Mouse (Mus musculus) forebrain, postnatal 0 days (tissue): ENCODE measurements around the gene Hinfp. TPM values are rescaled to one million over a fixed set of nuclear protein-coding genes. Genes with fewer than 3 reads are reported as not detected.
A peak's percentile ranks its signal among the peaks of the same experiment; 100 is the strongest.

Source experiments
- ATAC-seq: fragments of 200-750 bp; cut with Nextera tagmentation; 2 replicates; pipeline ENCODE4 v1.8.0; 2017; ENCODE audit warnings: mild to moderate bottlenecking, moderate library complexity
- DNase-seq: peaks from one replicate; pipeline ENCODE4 v3.0.0-alpha.2; 2015
- H3K27ac ChIP-seq: fragments of 300-500 bp; sonication (generic); 2 replicates; pipeline ENCODE4 v1.5.1; 2014; ENCODE audit warnings: low read depth, mild to moderate bottlenecking, antibody characterized with exemption, low read length, moderate library complexity, mixed read lengths
- H3K27me3 ChIP-seq: fragments of 300-500 bp; sonication (generic); 2 replicates; pipeline ENCODE4 v1.6.1; 2014; ENCODE audit warnings: mild to moderate bottlenecking, low read length, mixed read lengths; ENCODE audit not compliant: insufficient read depth
- H3K36me3 ChIP-seq: fragments of 300-500 bp; sonication (generic); 2 replicates; pipeline ENCODE4 v1.6.1; 2014; ENCODE audit warnings: mild to moderate bottlenecking, moderate library complexity; ENCODE audit not compliant: insufficient read depth
- H3K4me1 ChIP-seq: fragments of 300-500 bp; sonication (generic); 2 replicates; pipeline ENCODE4 v1.6.1; 2014; ENCODE audit warnings: antibody characterized with exemption; ENCODE audit not compliant: insufficient read depth
- H3K4me2 ChIP-seq: fragments of 300-500 bp; sonication (generic); 2 replicates; pipeline ENCODE4 v1.6.1; 2014; ENCODE audit warnings: low read depth, mild to moderate bottlenecking, moderate library complexity
- H3K4me3 ChIP-seq: fragments of 300-500 bp; sonication (generic); 2 replicates; pipeline ENCODE4 v1.5.1; 2014; ENCODE audit warnings: low read depth, low read length, mixed read lengths
- H3K9ac ChIP-seq: fragments of 300-500 bp; sonication (generic); 2 replicates; pipeline ENCODE4 v1.6.1; 2014; ENCODE audit warnings: mild to moderate bottlenecking
- H3K9me3 ChIP-seq: fragments of 300-500 bp; sonication (generic); 2 replicates; pipeline ENCODE4 v1.6.1; 2016; ENCODE audit warnings: low read length
- CTCF ChIP-seq: sonication (generic); IDR thresholded peaks from 2 replicates; pipeline ENCODE4 v1.5.1; 2016; ENCODE audit warnings: antibody characterized with exemption, control low read depth, low read depth
- WGBS: fragments of 180-500 bp; shearing (Covaris S2); extraction: QIAGEN DNeasy Blood & Tissue Kit; methylation state at CpG from one replicate; pipeline ENCODE4 v1.1.7; 2014; 5-methylcytosine and 5-hydroxymethylcytosine counted together
- microRNA-seq, 2 experiments: library from miRNA; unstranded; fragments of <30 nt; microRNA quantifications; one replicate each; pipeline ENCODE4; 2016
- polyA plus RNA-seq: library from polyadenylated mRNA; unstranded; fragments of >200 nt; fragmentation: Nextera tagmentation; extraction: Ambion mirVana; gene quantifications from 2 replicates; pipeline ENCODE4 v1.2.1, GENCODE M21; 2015
- total RNA-seq: library from RNA; depleted of rRNA; stranded (reverse); fragments of >200 nt; gene quantifications from 2 replicates; pipeline ENCODE4 v1.2.3, GENCODE M21; 2014; rRNA removed

Hinfp gene
- total and polyA plus RNA-seq, 2 experiments from 2014 or later, result 14.2 to 29.5 TPM

GRCm38 (mm10) chr9:44249181-44250146, 56.0 kb downstream of the Hinfp start:
- no peak overlapping the region for H3K9ac ChIP-seq
- peaks cover 4% of the 10 kb centered on the region; the same call in 1 of the 2 replicates for H3K4me1 ChIP-seq
- WGBS, result 50% methylated on average over 26 of the region's 26 CpGs
- no peaks in the 10 kb centered on the region for H3K9me3 ChIP-seq
- peak; percentile 50 for DNase-seq
- 0 out of 2 replicates have a peak overlapping the region, but pooled peaks have one; percentile 29 for H3K27ac ChIP-seq
- H3K27me3 ChIP-seq, result no peaks in the 10 kb centered on the region
- peak; percentile 62 for TF ChIP-seq CTCF
- no peak overlapping the region for H3K4me3 ChIP-seq
- no peak overlapping the region for H3K4me2 ChIP-seq
- ATAC-seq, result peak; percentile 81
- H3K36me3 ChIP-seq, result no peaks in the 10 kb centered on the region; the same call in 1 of the 2 replicates

DNA sequence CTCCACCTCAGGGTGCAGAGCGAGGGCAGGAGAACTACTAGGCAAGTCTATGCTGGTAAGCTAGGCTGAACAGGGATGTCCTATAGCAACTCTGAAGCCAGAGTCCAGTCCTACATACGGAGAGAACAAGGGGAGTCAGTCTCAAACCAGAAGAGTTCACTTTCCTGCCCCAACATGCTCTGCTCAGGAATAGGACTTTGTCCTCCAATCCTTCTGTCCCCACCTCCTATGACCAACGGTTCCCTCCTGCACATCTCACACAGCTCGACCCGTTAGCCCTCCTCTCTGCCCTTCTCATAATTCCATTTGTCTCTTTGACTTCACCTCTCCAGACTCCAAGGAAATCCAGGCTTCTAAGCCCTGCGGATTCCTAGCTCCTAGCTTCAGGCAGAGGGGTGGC, 57.6 kb downstream of the Hinfp start:
- 88% methylated on average over 6 of the region's 6 CpGs for WGBS

GRCm38 (mm10) chr9:44243621-44244020, 61.9 kb downstream of the Hinfp start:
- no peak for DNase-seq
- Histone ChIP-seq H3K36me3 (no peaks in the 10 kb centered on the region), H3K27ac (no peak overlapping the region), H3K9ac (no peak overlapping the region), H3K4me1 (no peaks in the 10 kb centered on the region), H3K4me2 (no peak overlapping the region), H3K27me3 (no peaks in the 10 kb centered on the region), H3K9me3 (no peaks in the 10 kb centered on the region), H3K4me3 (no peak overlapping the region)
- ATAC-seq, result no peak
- WGBS, result 61% methylated on average over 2 of the region's 2 CpGs
- TF ChIP-seq CTCF, result no peak

More for the DNA sequence above, 57.6 kb downstream of the Hinfp start:
- Histone ChIP-seq H3K9me3 (no peaks in the 10 kb centered on the region), H3K27me3 (no peaks in the 10 kb centered on the region), H3K9ac (no peak overlapping the region), H3K4me3 (no peak overlapping the region), H3K4me1 (peaks cover 4% of the 10 kb centered on the region; the same call in 1 of the 2 replicates), H3K27ac (no peak overlapping the region), H3K4me2 (no peak overlapping the region), H3K36me3 (no peaks in the 10 kb centered on the region; the same call in 1 of the 2 replicates)
- ATAC-seq, result no peak
- no peak for DNase-seq
- TF ChIP-seq CTCF, result no peak

Small RNA genes lying within 50 kb of the gene (microRNA-seq; reads per million reads assigned to microRNA genes)
- 0 reads per million in 2 experiments for gene Gm44335

Other genes with a start within 250 kb of the Hinfp start
- gene Usp2, start 238.7 kb downstream of the Hinfp start, total RNA-seq, result 10.5 and 16.6 TPM in 2 replicates
- 14.9 and 20.2 TPM in 2 replicates for gene Usp2, start 238.7 kb downstream of the Hinfp start, polyA plus RNA-seq
- gene Mfrp, start 203.9 kb downstream of the Hinfp start, total RNA-seq, result 0.67 and 1.2 TPM in 2 replicates
- gene Mfrp, start 203.9 kb downstream of the Hinfp start, polyA plus RNA-seq, result 0.08 and 0.13 TPM in 2 replicates
- 17.3 and 18.4 TPM in 2 replicates for gene C1qtnf5, start 198.4 kb downstream of the Hinfp start, total RNA-seq
- 8.7 and 9.3 TPM in 2 replicates for gene C1qtnf5, start 198.4 kb downstream of the Hinfp start, polyA plus RNA-seq
- gene Gm49380, start 192.2 kb downstream of the Hinfp start, total RNA-seq, result 0.81 TPM in 1 of 2 replicates, not detected in the other
- gene Gm49380, start 192.2 kb downstream of the Hinfp start, polyA plus RNA-seq, result 0.11 TPM in 1 of 2 replicates, not detected in the other
- gene Rnf26, start 192.2 kb downstream of the Hinfp start, total RNA-seq, result 11.0 and 16.0 TPM in 2 replicates
- 36.8 and 38.8 TPM in 2 replicates for gene Rnf26, start 192.2 kb downstream of the Hinfp start, polyA plus RNA-seq
- gene Mcam, start 171.2 kb downstream of the Hinfp start, total RNA-seq, result 12.2 and 21.1 TPM in 2 replicates
- gene Mcam, start 171.2 kb downstream of the Hinfp start, polyA plus RNA-seq, result 5.0 and 6.0 TPM in 2 replicates
- 16.0 and 24.4 TPM in 2 replicates for gene Cbl, start 71.6 kb downstream of the Hinfp start, total RNA-seq
- 6.8 and 14.4 TPM in 2 replicates for gene Cbl, start 71.6 kb downstream of the Hinfp start, polyA plus RNA-seq
- 3.5 and 7.8 TPM in 2 replicates for gene Ccdc153, start 65.0 kb downstream of the Hinfp start, total RNA-seq
- 5.0 and 7.0 TPM in 2 replicates for gene Ccdc153, start 65.0 kb downstream of the Hinfp start, polyA plus RNA-seq
- 0.33 and 1.0 TPM in 2 replicates for gene Pdzd3, start 54.2 kb downstream of the Hinfp start, total RNA-seq
- gene Pdzd3, start 54.2 kb downstream of the Hinfp start, polyA plus RNA-seq, result 0.43 and 1.0 TPM in 2 replicates
- gene Nlrx1, start 37.1 kb downstream of the Hinfp start, total RNA-seq, result 5.8 and 5.9 TPM in 2 replicates
- gene Nlrx1, start 37.1 kb downstream of the Hinfp start, polyA plus RNA-seq, result 5.7 and 7.1 TPM in 2 replicates
- gene Abcg4, start 17.1 kb downstream of the Hinfp start, total RNA-seq, result 30.6 and 45.2 TPM in 2 replicates
- 15.2 and 20.4 TPM in 2 replicates for gene Abcg4, start 17.1 kb downstream of the Hinfp start, polyA plus RNA-seq
- 42.9 and 54.2 TPM in 2 replicates for gene C2cd2l, start 14.6 kb upstream of the Hinfp start, total RNA-seq
- 26.2 and 33.2 TPM in 2 replicates for gene C2cd2l, start 14.6 kb upstream of the Hinfp start, polyA plus RNA-seq
- gene Dpagt1, start 20.3 kb upstream of the Hinfp start, total RNA-seq, result 17.7 and 18.3 TPM in 2 replicates
- 30.1 and 30.6 TPM in 2 replicates for gene Dpagt1, start 20.3 kb upstream of the Hinfp start, polyA plus RNA-seq
- 97.8 and 109 TPM in 2 replicates for gene H2afx, start 29.0 kb upstream of the Hinfp start, total RNA-seq
- gene H2afx, start 29.0 kb upstream of the Hinfp start, polyA plus RNA-seq, result 143 and 149 TPM in 2 replicates
- gene Hmbs, start 38.6 kb upstream of the Hinfp start, total RNA-seq, result 38.1 and 38.6 TPM in 2 replicates
- 53.3 and 55.0 TPM in 2 replicates for gene Hmbs, start 38.6 kb upstream of the Hinfp start, polyA plus RNA-seq
- 37.6 and 39.1 TPM in 2 replicates for gene Vps11, start 56.0 kb upstream of the Hinfp start, total RNA-seq
- 36.2 and 39.9 TPM in 2 replicates for gene Vps11, start 56.0 kb upstream of the Hinfp start, polyA plus RNA-seq
- gene Hyou1, start 73.8 kb upstream of the Hinfp start, total RNA-seq, result 51.8 and 59.0 TPM in 2 replicates
- 14.0 and 17.4 TPM in 2 replicates for gene Hyou1, start 73.8 kb upstream of the Hinfp start, polyA plus RNA-seq
- gene Slc37a4, start 91.2 kb upstream of the Hinfp start, total RNA-seq, result 51.6 and 69.5 TPM in 2 replicates
- 32.3 and 39.4 TPM in 2 replicates for gene Slc37a4, start 91.2 kb upstream of the Hinfp start, polyA plus RNA-seq
- gene Rps25, start 101.5 kb upstream of the Hinfp start, total RNA-seq, result 704 and 1,244 TPM in 2 replicates
- 1,723 and 2,412 TPM in 2 replicates for gene Rps25, start 101.5 kb upstream of the Hinfp start, polyA plus RNA-seq
- 195 and 237 TPM in 2 replicates for gene Trappc4, start 101.9 kb upstream of the Hinfp start, total RNA-seq
- gene Trappc4, start 101.9 kb upstream of the Hinfp start, polyA plus RNA-seq, result 369 and 397 TPM in 2 replicates
- 24.4 and 24.5 TPM in 2 replicates for gene Ccdc84, start 112.9 kb upstream of the Hinfp start, total RNA-seq
- 20.1 and 25.2 TPM in 2 replicates for gene Ccdc84, start 112.9 kb upstream of the Hinfp start, polyA plus RNA-seq
- not detected in 2 replicates for gene Foxr1, start 135.5 kb upstream of the Hinfp start, total RNA-seq
- gene Foxr1, start 135.5 kb upstream of the Hinfp start, polyA plus RNA-seq, result not detected in 2 replicates
- gene Upk2, start 149.3 kb upstream of the Hinfp start, total RNA-seq, result not detected in 2 replicates
- gene Upk2, start 149.3 kb upstream of the Hinfp start, polyA plus RNA-seq, result not detected in 2 replicates
- gene Bcl9l, start 177.2 kb upstream of the Hinfp start, total RNA-seq, result 29.2 and 38.7 TPM in 2 replicates
- gene Bcl9l, start 177.2 kb upstream of the Hinfp start, polyA plus RNA-seq, result 9.3 and 13.0 TPM in 2 replicates